Mouse (Mus musculus) lung, postnatal 36 days (tissue): ENCODE results near the gene Atp6v0b.

ENCODE experiments used
- DNase-seq: peaks from one replicate; pipeline ENCODE4 v3.0.0; 2022; ENCODE audit warnings: mixed read lengths

Atp6v0b gene

GRCm38 (mm10) chr4:117906196-117906595 is 19.1 kb upstream of the Atp6v0b start:
- peak; percentile 87 for DNase-seq

DNA sequence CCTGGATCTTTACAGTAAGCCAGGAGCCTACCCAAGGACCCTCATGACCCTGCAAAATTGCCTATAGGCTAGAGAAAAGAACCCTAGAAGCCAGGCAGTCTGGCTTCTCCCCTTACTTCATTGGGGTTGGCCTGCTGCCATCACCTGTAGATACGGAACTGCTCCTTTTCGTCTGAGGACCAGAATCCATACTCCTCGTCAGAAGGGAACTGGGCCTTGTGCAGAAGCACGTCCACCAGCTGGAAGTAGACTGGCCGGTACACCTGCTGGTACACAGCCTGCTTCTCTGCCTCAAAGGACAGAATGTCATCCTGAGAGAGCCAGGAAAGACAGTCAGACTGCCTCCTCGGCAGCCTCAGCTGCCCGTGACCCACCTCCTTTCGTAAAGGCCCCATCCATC is 17.6 kb upstream of the Atp6v0b start:
- DNase-seq, result no peak

GRCm38 (mm10) chr4:117904094-117904493 is 17.0 kb upstream of the Atp6v0b start:
- DNase-seq, result no peak

- DNase-seq, result peak; percentile 76
Observed at GRCm38 (mm10) chr4:117898111-117898510, 11.0 kb upstream of the Atp6v0b start.

GRCm38 (mm10) chr4:117896031-117896430 is 8.9 kb upstream of the Atp6v0b start:
- no peak for DNase-seq

DNA sequence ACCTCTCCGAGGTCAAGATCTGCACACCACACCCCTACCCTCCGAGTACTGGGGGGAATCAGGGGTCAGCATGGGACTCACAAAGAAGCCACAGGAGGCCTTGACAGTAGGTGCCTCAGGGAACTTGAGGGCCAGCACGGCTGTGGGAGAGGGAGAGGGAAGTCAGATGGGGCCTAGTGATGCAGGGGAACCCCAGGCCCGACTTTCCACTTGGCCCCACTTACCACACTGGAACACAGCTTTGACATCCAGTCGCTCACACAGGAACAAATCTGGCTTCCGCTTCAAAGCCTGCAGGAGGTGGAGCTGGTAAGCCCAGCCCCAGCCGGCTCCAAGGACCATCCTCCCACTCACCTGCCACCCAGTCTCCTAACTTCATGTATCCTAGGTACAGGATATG is 8.2 kb upstream of the Atp6v0b start:
- no peak for DNase-seq

- DNase-seq, result no peak
Observed at GRCm38 (mm10) chr4:117894601-117895000, 7.5 kb upstream of the Atp6v0b start.

- peak; percentile 71 for DNase-seq
Observed at GRCm38 (mm10) chr4:117893376-117893775, 6.2 kb upstream of the Atp6v0b start.

GRCm38 (mm10) chr4:117891738-117892161 is 4.6 kb upstream of the Atp6v0b start, which contains the start of gene Dph2:
Dph2 (minus strand) TSS chr4:117892032.
- DNase-seq, result peak; percentile 95

GRCm38 (mm10) chr4:117890750-117891149 is 3.6 kb upstream of the Atp6v0b start:
- no peak for DNase-seq

GRCm38 (mm10) chr4:117890031-117890430 is 2.9 kb upstream of the Atp6v0b start:
- DNase-seq, result no peak

DNA sequence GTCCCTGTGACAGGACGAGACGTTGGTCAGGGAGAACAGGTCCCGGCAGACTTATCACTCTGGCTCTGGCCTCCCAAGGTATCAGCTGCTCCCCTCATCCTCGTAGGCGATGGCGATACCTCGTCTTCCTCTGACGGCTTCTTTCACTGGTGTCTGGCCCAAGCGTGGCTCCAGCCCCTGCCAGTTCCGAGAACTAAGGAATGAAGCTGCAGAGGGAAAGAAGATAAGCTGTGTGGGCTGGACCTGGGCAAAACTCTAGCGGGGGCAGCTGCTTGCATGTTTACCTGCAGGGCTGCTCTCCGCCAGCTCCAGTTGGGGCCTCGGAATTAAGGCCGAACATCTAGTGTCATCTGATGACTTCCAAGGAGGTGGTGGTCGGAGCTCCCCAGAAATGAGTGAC is 2.3 kb upstream of the Atp6v0b start:
- no peak for DNase-seq

DNA sequence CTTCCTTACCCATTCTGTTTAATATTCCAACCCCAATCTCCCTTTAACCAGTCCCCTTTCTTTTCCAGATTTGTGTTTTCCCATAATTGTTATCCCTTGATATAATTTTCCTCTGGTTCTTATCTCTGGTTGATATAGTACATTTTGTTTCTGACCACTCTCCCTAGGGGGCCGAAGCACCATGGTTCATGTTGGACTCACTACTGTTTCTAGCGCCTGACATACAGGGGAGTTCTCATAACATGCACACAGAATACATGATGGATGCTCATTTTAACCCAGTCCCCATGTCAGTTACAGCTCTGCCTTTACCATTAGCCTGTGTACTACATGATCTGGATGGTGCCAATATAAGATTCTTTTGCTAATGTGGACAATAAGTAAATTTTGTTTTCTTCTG is 787 bp upstream of the Atp6v0b start:
- DNase-seq, result no peak

GRCm38 (mm10) chr4:117886644-117887043 is 489 bp downstream of the Atp6v0b start:
- DNase-seq, result peak; percentile 52

DNA sequence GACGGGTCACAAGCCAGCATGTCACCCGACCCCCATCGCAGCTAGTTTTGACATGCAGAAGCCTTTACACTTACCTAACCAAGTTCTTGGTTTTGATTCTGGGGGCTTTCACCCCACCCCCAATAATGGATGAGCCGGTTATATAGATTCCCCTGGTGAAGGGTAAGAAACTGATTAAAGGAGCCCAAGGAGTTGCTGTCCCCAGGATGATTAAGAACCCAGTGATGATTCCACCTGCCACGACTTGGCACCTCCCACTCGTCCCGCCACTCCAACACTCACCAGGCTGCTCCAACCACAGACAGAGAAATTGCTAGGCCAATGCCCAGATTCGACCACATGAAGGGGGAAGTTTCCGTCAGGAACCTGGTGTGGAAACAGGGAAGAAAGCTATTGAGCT is 1.1 kb downstream of the Atp6v0b start:
- no peak for DNase-seq

DNA sequence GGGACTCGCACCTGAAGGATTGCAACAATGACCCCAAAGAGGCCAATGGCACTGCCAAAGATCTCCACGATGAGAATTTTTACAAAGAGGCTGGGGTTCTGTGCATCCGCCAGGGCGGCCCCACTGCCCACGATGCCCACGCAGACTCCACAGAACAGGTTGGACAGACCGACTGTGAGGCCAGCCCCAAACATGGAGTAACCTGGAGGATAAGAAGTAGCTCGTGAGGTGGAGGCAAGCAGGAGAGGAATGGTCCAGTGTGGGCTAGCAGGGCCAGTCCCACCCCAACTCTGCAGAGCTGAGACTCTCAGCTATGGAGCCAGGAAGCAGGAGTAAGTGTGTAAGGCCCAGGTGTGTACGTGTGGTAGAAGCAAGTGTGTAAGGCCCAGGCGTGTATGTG is 2.0 kb downstream of the Atp6v0b start:
- no peak for DNase-seq

- DNase-seq, result no peak
Observed at GRCm38 (mm10) chr4:117884146-117884545, 3.0 kb downstream of the Atp6v0b start.

DNA sequence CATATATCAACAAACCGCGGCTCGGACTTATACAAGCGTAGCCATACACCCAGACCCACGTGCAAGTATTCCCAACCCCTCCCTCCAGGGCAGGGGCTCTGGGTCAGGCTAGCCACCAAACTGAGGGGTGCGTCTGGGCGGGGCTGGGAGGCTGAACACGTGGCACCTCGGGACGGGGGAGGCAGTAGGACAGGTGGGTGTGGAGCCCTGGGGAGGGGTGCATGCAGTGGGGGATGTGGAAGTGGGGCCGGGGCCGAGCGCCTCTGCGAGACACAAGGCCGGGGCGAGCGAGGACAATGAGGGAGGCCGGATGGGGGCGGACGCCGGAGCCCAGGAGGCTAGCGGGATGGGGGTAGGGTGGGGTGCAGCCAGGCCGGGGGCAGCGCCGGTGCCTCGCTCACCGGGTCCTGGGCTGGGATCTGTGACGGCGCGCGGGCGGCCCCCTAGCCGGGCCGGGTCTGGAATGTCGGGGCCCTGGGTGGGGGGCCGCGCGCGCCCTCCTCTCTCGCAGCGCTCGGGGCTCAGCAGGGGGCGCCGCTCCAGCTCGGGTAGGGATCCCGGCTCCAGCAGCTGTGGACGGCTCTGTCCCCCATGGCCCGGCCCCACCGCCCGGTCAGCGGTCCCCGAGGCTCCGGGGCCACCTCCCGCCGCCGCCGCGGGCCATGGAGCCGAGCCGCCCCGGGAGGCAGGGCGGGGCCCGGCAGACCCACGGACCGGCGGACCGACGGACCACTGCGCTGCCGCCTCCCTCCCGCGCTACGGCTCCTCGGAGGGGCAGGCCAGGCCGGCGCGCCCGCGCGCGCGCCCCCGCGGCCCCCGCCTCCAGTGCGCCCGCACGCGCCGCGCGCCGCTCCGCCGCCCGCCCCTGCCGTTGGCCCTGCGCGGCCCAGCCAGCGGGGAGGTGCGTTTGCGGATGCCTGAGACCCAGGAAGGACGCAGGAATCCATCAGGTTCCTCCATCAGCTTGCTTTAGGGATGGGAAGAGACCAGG is 4.1 kb downstream of the Atp6v0b start, which contains the start of gene B4galt2:
B4galt2 (minus strand) TSS at position 787 of the 991 bp plus-strand sequence.
- DNase-seq, result no peak

DNA sequence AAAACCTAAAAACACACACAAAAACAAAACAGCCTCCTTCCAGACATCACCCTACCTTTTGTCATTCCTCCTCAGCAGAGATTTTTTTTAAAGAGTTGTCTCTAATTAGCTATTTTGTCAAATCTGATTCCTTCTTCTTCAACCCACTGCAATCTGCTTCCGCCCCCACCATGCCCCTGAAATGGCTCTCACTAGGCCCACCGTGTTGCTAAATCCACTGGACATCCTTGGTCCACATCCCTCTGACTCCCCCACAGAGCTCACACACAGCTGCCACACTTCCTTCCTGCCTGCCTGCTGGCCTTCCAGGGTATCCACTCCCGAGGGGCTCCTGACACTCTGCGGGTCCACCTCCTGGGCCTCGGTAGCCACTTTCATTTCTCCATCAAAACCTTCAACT is 8.4 kb downstream of the Atp6v0b start:
- no peak for DNase-seq

- DNase-seq, result no peak
Observed at GRCm38 (mm10) chr4:117878301-117878700, 8.8 kb downstream of the Atp6v0b start.

DNA sequence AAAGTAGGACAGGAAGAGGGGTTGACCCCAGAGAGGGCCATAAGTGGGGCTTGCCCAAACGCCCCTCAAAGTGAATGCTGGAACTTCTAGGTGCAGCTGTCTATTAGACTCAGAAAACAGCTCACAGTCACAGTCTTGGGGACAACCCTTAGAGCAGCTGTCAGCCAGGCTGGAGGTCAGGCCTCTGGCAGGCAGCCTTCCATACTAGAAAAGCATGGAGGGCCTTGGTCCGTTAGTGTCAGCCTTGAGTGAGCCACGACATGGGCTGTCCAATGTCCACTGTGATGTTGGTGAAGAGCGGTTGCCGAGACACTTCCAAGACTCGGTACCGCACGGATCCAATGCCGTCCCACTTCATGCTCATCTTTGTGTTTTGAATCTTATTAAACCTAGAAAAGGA is 13.5 kb downstream of the Atp6v0b start:
- DNase-seq, result no peak

- peak; percentile 32 for DNase-seq
Observed at GRCm38 (mm10) chr4:117872471-117872886, 14.7 kb downstream of the Atp6v0b start, which contains the start of gene Ccdc24. Ccdc24 (minus strand) TSS chr4:117872557.

DNA sequence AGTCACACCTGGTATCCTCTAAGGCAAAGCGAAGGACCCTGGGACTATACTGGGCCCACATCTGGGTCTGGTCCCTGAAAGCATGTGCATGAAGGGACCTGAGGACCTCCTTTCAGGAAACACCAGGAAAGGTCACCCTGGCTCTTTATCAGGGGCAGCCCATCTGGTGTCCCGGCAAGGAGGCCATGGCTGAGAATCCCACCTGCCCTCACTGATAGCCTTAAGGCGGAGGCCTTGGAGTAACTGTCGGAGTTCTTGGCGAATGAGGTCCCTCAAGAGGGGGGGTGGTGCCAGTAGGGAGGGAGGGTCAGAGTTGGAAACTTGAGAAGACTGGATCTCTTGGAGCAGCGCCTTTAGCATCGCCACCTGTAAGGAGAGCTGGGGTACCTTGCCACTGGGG is 15.3 kb downstream of the Atp6v0b start:
- no peak for DNase-seq

DNA sequence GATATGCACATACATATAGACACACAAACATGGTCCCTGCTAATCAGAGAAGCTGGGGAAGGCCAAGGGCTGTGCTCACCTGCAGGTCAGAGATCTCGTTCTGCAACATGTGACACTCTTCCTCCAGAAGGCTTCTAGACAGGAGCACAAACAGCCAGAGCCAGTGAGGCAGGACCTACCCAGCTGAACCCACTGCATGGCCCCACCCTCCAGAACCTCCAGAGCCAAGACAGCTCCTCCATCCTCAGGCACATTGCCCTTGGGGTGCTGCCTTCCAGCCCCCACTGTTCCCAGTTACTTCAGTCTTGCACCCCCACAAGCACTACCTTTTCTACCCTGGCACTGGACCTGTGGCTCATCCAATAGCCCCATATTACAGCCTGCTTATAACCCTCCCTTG is 16.7 kb downstream of the Atp6v0b start:
- no peak for DNase-seq
